Mouse (Mus musculus) heart, adult 8-10 months (tissue): ENCODE results near the gene Gm45618. TPM values are rescaled to one million over a fixed set of nuclear protein-coding genes. Genes with fewer than 3 reads are reported as not detected.
A peak's percentile ranks its signal among the peaks of the same experiment; 100 is the strongest.
"Not testable (repeated sequence)": the region's sequence is repeated elsewhere in the genome, so short reads cannot be mapped to it uniquely, and the experiment has no call there.

Experiments
- DNase-seq: peaks from one replicate; pipeline ENCODE4 v3.0.0; 2022; ENCODE audit warnings: low spot score
- total RNA-seq, 4 experiments: library from RNA; stranded (reverse); gene quantifications; 2 replicates each; pipeline ENCODE4 v1.2.4; 2022

Gm45618 gene
- not detected for total RNA-seq

GRCm38 (mm10) chr7:142120629-142121028, at the start of gene Gm45618:
Gene Gm45618, minus strand, starts transcription at chr7:142120729.
- not testable (repeated sequence) for DNase-seq

GRCm38 (mm10) chr7:142169836-142170235, 49.3 kb upstream of the Gm45618 start:
- no peak for DNase-seq

GRCm38 (mm10) chr7:142165639-142166038, 45.1 kb upstream of the Gm45618 start, which contains the start of gene Gm4553:
Gene Gm4553, minus strand, starts transcription at chr7:142165739.
- not testable (repeated sequence) for DNase-seq

GRCm38 (mm10) chr7:142159366-142159765, 38.8 kb upstream of the Gm45618 start:
- no peak for DNase-seq

- DNase-seq: not testable (repeated sequence)
Measured at GRCm38 (mm10) chr7:142157013-142157412, 36.5 kb upstream of the Gm45618 start, which contains the start of gene Gm29735. Gene Gm29735, minus strand, starts transcription at chr7:142157113.

GRCm38 (mm10) chr7:142155308-142155707, 34.8 kb upstream of the Gm45618 start:
- DNase-seq: no peak

- no peak for DNase-seq
Measured at GRCm38 (mm10) chr7:142152191-142152590, 31.7 kb upstream of the Gm45618 start.

GRCm38 (mm10) chr7:142148633-142149032, 28.1 kb upstream of the Gm45618 start:
- no peak for DNase-seq

- peak; percentile 33 for DNase-seq
Measured at GRCm38 (mm10) chr7:142146033-142146432, 25.5 kb upstream of the Gm45618 start.

- no peak for DNase-seq
Measured at GRCm38 (mm10) chr7:142145413-142145940, 24.9 kb upstream of the Gm45618 start.

- DNase-seq: no peak
Measured at GRCm38 (mm10) chr7:142144507-142144906, 24.0 kb upstream of the Gm45618 start, which contains the start of gene Gm45337. Gene Gm45337, minus strand, starts transcription at chr7:142144607.

GRCm38 (mm10) chr7:142143506-142144010, 23.0 kb upstream of the Gm45618 start:
- not testable (repeated sequence) for DNase-seq

- no peak for DNase-seq
Measured at GRCm38 (mm10) chr7:142140696-142141095, 20.2 kb upstream of the Gm45618 start.

GRCm38 (mm10) chr7:142135934-142136333, 15.4 kb upstream of the Gm45618 start, which contains the start of gene Gm39115:
Gene Gm39115, minus strand, starts transcription at chr7:142136034.
- not testable (repeated sequence) for DNase-seq

GRCm38 (mm10) chr7:142134206-142134995, 13.9 kb upstream of the Gm45618 start:
- DNase-seq: no peak

- no peak for DNase-seq
Measured at GRCm38 (mm10) chr7:142128843-142129242, 8.3 kb upstream of the Gm45618 start.

- DNase-seq: no peak
Measured at GRCm38 (mm10) chr7:142119632-142120031, 897 bp downstream of the Gm45618 start.

- DNase-seq: no peak
Measured at GRCm38 (mm10) chr7:142104747-142105146, 15.8 kb downstream of the Gm45618 start.

- peak; percentile 72 for DNase-seq
Measured at GRCm38 (mm10) chr7:142097776-142098175, 22.8 kb downstream of the Gm45618 start.

- no peak for DNase-seq
Measured at GRCm38 (mm10) chr7:142096701-142097100, 23.8 kb downstream of the Gm45618 start.

GRCm38 (mm10) chr7:142095183-142095931, 25.2 kb downstream of the Gm45618 start, which contains the start of gene Dusp8:
Gene Dusp8, minus strand, starts transcription at chr7:142095843.
- peak; percentile 93 for DNase-seq
